Mouse (Mus musculus) urinary bladder, postnatal 4 days (tissue): ENCODE results near the gene Vav3.
"Not testable (repeated sequence)": the region's sequence is repeated elsewhere in the genome, so short reads cannot be mapped to it uniquely, and the experiment has no call there.

ENCODE experiments used
- DNase-seq, 2 experiments: peaks; one replicate each; pipeline ENCODE4 v3.0.0; 2021 to 2022; ENCODE audit warnings: low spot score in 2 of 2

The Vav3 gene

GRCm38 (mm10) chr3:109444077-109444476 lies 103.6 kb downstream of the Vav3 start:
- no peak for DNase-seq

GRCm38 (mm10) chr3:109446903-109447302 lies 106.5 kb downstream of the Vav3 start:
- no peak for DNase-seq

- not testable (repeated sequence) for DNase-seq
Observed at GRCm38 (mm10) chr3:109448249-109448648, 107.8 kb downstream of the Vav3 start.

GRCm38 (mm10) chr3:109451966-109452365 lies 111.5 kb downstream of the Vav3 start:
- DNase-seq: no peak

GRCm38 (mm10) chr3:109454633-109455032 lies 114.2 kb downstream of the Vav3 start:
- DNase-seq: no peak

- no peak for DNase-seq
Observed at GRCm38 (mm10) chr3:109456340-109456739, 115.9 kb downstream of the Vav3 start.

GRCm38 (mm10) chr3:109463684-109464083 lies 123.2 kb downstream of the Vav3 start:
- no peak for DNase-seq

- DNase-seq: no peak
Observed at GRCm38 (mm10) chr3:109464600-109464999, 124.1 kb downstream of the Vav3 start.

GRCm38 (mm10) chr3:109466541-109466940 lies 126.1 kb downstream of the Vav3 start:
- no peak for DNase-seq

GRCm38 (mm10) chr3:109467288-109467687 lies 126.8 kb downstream of the Vav3 start:
- DNase-seq: no peak

GRCm38 (mm10) chr3:109469465-109469864 lies 129.0 kb downstream of the Vav3 start:
- peak in 1 of 2 experiments; percentile 49 for DNase-seq

- no peak for DNase-seq
Observed at GRCm38 (mm10) chr3:109470651-109471255, 130.3 kb downstream of the Vav3 start.

- DNase-seq: peak in 1 of 2 experiments; percentile 26
Observed at GRCm38 (mm10) chr3:109476521-109476920, 136.1 kb downstream of the Vav3 start.

- DNase-seq: no peak
Observed at GRCm38 (mm10) chr3:109478297-109478696, 137.8 kb downstream of the Vav3 start.

- no peak for DNase-seq
Observed at GRCm38 (mm10) chr3:109480625-109481024, 140.2 kb downstream of the Vav3 start.

- no peak for DNase-seq
Observed at GRCm38 (mm10) chr3:109486786-109487185, 146.3 kb downstream of the Vav3 start.

GRCm38 (mm10) chr3:109487823-109488222 lies 147.4 kb downstream of the Vav3 start:
- no peak for DNase-seq

- no peak for DNase-seq
Observed at GRCm38 (mm10) chr3:109488750-109489171, 148.3 kb downstream of the Vav3 start.

- no peak for DNase-seq
Observed at GRCm38 (mm10) chr3:109490561-109491296, 150.3 kb downstream of the Vav3 start.

GRCm38 (mm10) chr3:109491568-109491967 lies 151.1 kb downstream of the Vav3 start:
- peak in 1 of 2 experiments; percentile 67 for DNase-seq

- DNase-seq: no peak
Observed at GRCm38 (mm10) chr3:109496461-109496860, 156.0 kb downstream of the Vav3 start.

- DNase-seq: no peak
Observed at GRCm38 (mm10) chr3:109497074-109497473, 156.6 kb downstream of the Vav3 start.

GRCm38 (mm10) chr3:109499861-109500456 lies 159.5 kb downstream of the Vav3 start:
- no peak for DNase-seq
